In genomic region chr10:59880837-59881236, GRCm38 (mm10) we compare ENCODE assay signal across 8 mouse cellular contexts. TPM values are rescaled to one million over a fixed set of nuclear protein-coding genes. Genes with fewer than 3 reads are reported as not detected.
DNase-seq lines count a peak whose midpoint lies in the region; ATAC-seq and TF ChIP-seq lines count a peak whose summit lies in the region.

No protein-coding gene starts in this region.

- H3K4me2 ChIP-seq in lung, embryonic 14.5 days = peak overlapping the region; percentile 85
- H3K4me2 ChIP-seq in limb, embryonic 12.5 days = peak overlapping the region; percentile 72
- peak overlapping the region; percentile 92 for H3K4me2 ChIP-seq in stomach, embryonic 14.5 days (replicated peaks; ENCODE audit: low read depth, low read length)

- H3K27ac ChIP-seq in lung, embryonic 14.5 days (ENCODE audit: low read depth) = no peak overlapping the region
- peak overlapping the region; percentile 100; the same call in 1 of the 2 replicates for H3K27ac ChIP-seq in hindbrain, embryonic 10.5 days
- H3K27ac ChIP-seq in limb, embryonic 12.5 days = no peak overlapping the region
- no peak overlapping the region for H3K27ac ChIP-seq in stomach, embryonic 14.5 days (ENCODE audit: low read length)

- H3K36me3 ChIP-seq in lung, embryonic 14.5 days (ENCODE audit: insufficient read depth) = peaks cover 16% of the 10 kb centered on the region; the same call in 1 of the 2 replicates
- peaks cover 30% of the 10 kb centered on the region for H3K36me3 ChIP-seq in hindbrain, embryonic 10.5 days
- H3K36me3 ChIP-seq in limb, embryonic 12.5 days = peaks cover 30% of the 10 kb centered on the region
- no peaks in the 10 kb centered on the region; the same call in 1 of the 2 replicates for H3K36me3 ChIP-seq in stomach, embryonic 14.5 days (ENCODE audit: control insufficient read depth, insufficient read depth, low read length)

- H3K27me3 ChIP-seq in lung, embryonic 14.5 days (ENCODE audit: insufficient read depth, low read length) = no peaks in the 10 kb centered on the region
- H3K27me3 ChIP-seq in hindbrain, embryonic 10.5 days (ENCODE audit: insufficient read depth, poor library complexity, severe bottlenecking) = no peaks in the 10 kb centered on the region
- H3K27me3 ChIP-seq in limb, embryonic 12.5 days = no peaks in the 10 kb centered on the region
- H3K27me3 ChIP-seq in stomach, embryonic 14.5 days (ENCODE audit: control insufficient read depth, insufficient read depth, low read length) = no peaks in the 10 kb centered on the region

- no peak for ATAC-seq in lung, embryonic 14.5 days (ENCODE audit: insufficient read depth)
- no peak for ATAC-seq in limb, embryonic 12.5 days (ENCODE audit: insufficient number of reproducible peaks, insufficient read depth, low FRiP score, low TSS enrichment, low read depth)
- no peak for ATAC-seq in stomach, embryonic 14.5 days (ENCODE audit: insufficient number of reproducible peaks, insufficient read depth, low FRiP score, low read depth)

- H3K9me3 ChIP-seq in lung, embryonic 14.5 days (ENCODE audit: low read depth, low read length) = no peaks in the 10 kb centered on the region
- H3K9me3 ChIP-seq in hindbrain, embryonic 10.5 days = no peaks in the 10 kb centered on the region
- H3K9me3 ChIP-seq in limb, embryonic 12.5 days = no peaks in the 10 kb centered on the region
- H3K9me3 ChIP-seq in stomach, embryonic 14.5 days (ENCODE audit: control insufficient read depth, low read depth, low read length) = no peaks in the 10 kb centered on the region

- H3K4me1 ChIP-seq in lung, embryonic 14.5 days (ENCODE audit: insufficient read depth) = peaks cover 7% of the 10 kb centered on the region
- peaks cover 18% of the 10 kb centered on the region for H3K4me1 ChIP-seq in hindbrain, embryonic 10.5 days (replicated peaks)
- H3K4me1 ChIP-seq in limb, embryonic 12.5 days (replicated peaks) = peaks cover 12% of the 10 kb centered on the region
- peaks cover 12% of the 10 kb centered on the region for H3K4me1 ChIP-seq in stomach, embryonic 14.5 days (ENCODE audit: control insufficient read depth, insufficient read depth, low read length)

- H3K4me3 ChIP-seq in lung, embryonic 14.5 days (ENCODE audit: low read depth, low read length) = peak overlapping the region; percentile 91; the same call in 1 of the 2 replicates
- peak overlapping the region; percentile 96 for H3K4me3 ChIP-seq in hindbrain, embryonic 10.5 days
- H3K4me3 ChIP-seq in limb, embryonic 12.5 days (replicated peaks) = peak overlapping the region; percentile 82
- peak overlapping the region; percentile 87 for H3K4me3 ChIP-seq in stomach, embryonic 14.5 days (ENCODE audit: low read depth, low read length)

- WGBS in lung, embryonic 14.5 days = 79% methylated on average over 7 of the region's 7 CpGs
- 88% methylated on average over 7 of the region's 7 CpGs for WGBS in hindbrain, embryonic 10.5 days
- 87% methylated on average over 7 of the region's 7 CpGs for WGBS in limb, embryonic 12.5 days
- 87% methylated on average over 7 of the region's 7 CpGs for WGBS in stomach, embryonic 14.5 days

- TF ChIP-seq CTCF in lung, embryonic 14.5 days (IDR thresholded peaks at IDR 0.05; ENCODE audit: low read depth) = no peak

- H3K9ac ChIP-seq in lung, embryonic 14.5 days = peak overlapping the region; percentile 98
- H3K9ac ChIP-seq in limb, embryonic 12.5 days (replicated peaks) = peak overlapping the region; percentile 92; the same call in 1 of the 2 replicates
- no peak overlapping the region for H3K9ac ChIP-seq in stomach, embryonic 14.5 days (replicated peaks; ENCODE audit: low read depth, low read length)

- DNase-seq in lung, embryonic 14.5 days = no peak
- DNase-seq in lung, adult 18-20 months = no peak
- DNase-seq in hindbrain, embryonic 10.5 days (ENCODE audit: low spot score) = no peak
- no peak for DNase-seq in thymus, postnatal 14 days
- DNase-seq in left cerebral cortex, adult 11 months (ENCODE audit: low spot score) = no peak
- no peak for DNase-seq in adrenal gland, adult (ENCODE audit: inconsistent age in 2 of 2, low spot score in 1 of 2)

RNA-seq across cellular contexts. Expression of gene Dnajb12, which starts 1.5 kb away (rescaled TPM):
- 26.7 and 28.1 TPM in 2 replicates for polyA plus RNA-seq in lung, embryonic 14.5 days (2014; fragmentation: Nextera tagmentation; extraction: Ambion mirVana)
- 27.2 and 31.5 TPM in 2 replicates for polyA plus RNA-seq in hindbrain, embryonic 10.5 days (2016; fragmentation: Nextera tagmentation; extraction: Ambion mirVana)
- polyA plus RNA-seq in limb, embryonic 12.5 days (2016; fragmentation: Nextera tagmentation; extraction: Ambion mirVana) = 17.6 and 20.7 TPM in 2 replicates
- polyA plus RNA-seq in stomach, embryonic 14.5 days (2014; fragmentation: Nextera tagmentation; extraction: Ambion mirVana) = 26.5 and 29.8 TPM in 2 replicates
